Mouse (Mus musculus): ENCODE results near the gene Stub1. TPM values are rescaled to one million over a fixed set of nuclear protein-coding genes. Genes with fewer than 3 reads are reported as not detected.
A peak's percentile ranks its signal among the peaks of the same experiment; 100 is the strongest.

The Stub1 gene
- total and polyA plus RNA-seq, 3 experiments = 74.0 to 99.7 TPM; not detected in 1

- no peak for TF ChIP-seq USF1 (IDR thresholded peaks at IDR 0.05; ENCODE audit: low read depth, low read length)
- 0 out of 6 replicates have a peak, but pooled peaks of 1 of the 3 experiments have one; percentile 2 for TF ChIP-seq CTCF (IDR thresholded peaks at IDR 0.05 in 2 of 3, conservative IDR thresholded peaks at IDR 0.05 in 1 of 3; ENCODE audit: control insufficient read depth in 1 of 3, insufficient read depth in 1 of 3, low read depth in 2 of 3, low read length in 3 of 3, poor library complexity in 1 of 3, severe bottlenecking in 1 of 3)
- peaks cover 3 to 15% of the 10 kb centered on the region in 2 experiments; a peak in 3 of 4 replicates for H3K4me1 ChIP-seq (ENCODE audit: control insufficient read depth in 1 of 2, insufficient read depth in 2 of 2, low read length in 2 of 2)
These were observed 9.9 kb upstream of the Stub1 start for GRCm38 (mm10) chr17:25843122-25843521.

GRCm38 (mm10) chr17:25842509-25842908 lies 9.3 kb upstream of the Stub1 start:
- H3K4me3 ChIP-seq (ENCODE audit: control insufficient read depth in 1 of 2, insufficient read depth in 1 of 2, low read depth in 2 of 2, low read length in 2 of 2) = no peak overlapping the region
- no peak overlapping the region for H3K27ac ChIP-seq (ENCODE audit: control insufficient read depth, low read depth, low read length)
- no peaks in the 10 kb centered on the region for H3K27me3 ChIP-seq (ENCODE audit: control insufficient read depth in 1 of 2, insufficient read depth in 2 of 2, low read length in 2 of 2)
- peak; percentile 40 for DNase-seq (ENCODE audit: low read depth, low spot score)
- peaks cover 0 to 3% of the 10 kb centered on the region in 2 experiments; a peak in 2 of 4 replicates for H3K36me3 ChIP-seq (ENCODE audit: control insufficient read depth in 1 of 2, insufficient read depth in 2 of 2, low read length in 2 of 2)
- H3K79me2 ChIP-seq (ENCODE audit: control insufficient read depth, insufficient read depth, low read length, poor library complexity) = peaks cover 11% of the 10 kb centered on the region
- no peaks in the 10 kb centered on the region for H3K9me3 ChIP-seq (replicated peaks; ENCODE audit: insufficient read depth, low read length)
- TF ChIP-seq TBP (IDR thresholded peaks at IDR 0.05; ENCODE audit: low read depth, low read length) (peak; percentile 98), CTCF (IDR thresholded peaks at IDR 0.05 in 2 of 3, conservative IDR thresholded peaks at IDR 0.05 in 1 of 3; ENCODE audit: control insufficient read depth in 1 of 3, insufficient read depth in 1 of 3, low read depth in 2 of 3, low read length in 3 of 3, poor library complexity in 1 of 3, severe bottlenecking in 1 of 3) (no peak), TAL1 (IDR thresholded peaks at IDR 0.05; ENCODE audit: low read length) (0 out of 2 replicates have a peak, but pooled peaks have one; percentile 21)
- H3K9ac ChIP-seq (ENCODE audit: control insufficient read depth, low read depth, low read length, poor library complexity, severe bottlenecking) = no peak overlapping the region
- peaks cover 3 to 15% of the 10 kb centered on the region in 2 experiments; a peak in 3 of 4 replicates for H3K4me1 ChIP-seq (ENCODE audit: control insufficient read depth in 1 of 2, insufficient read depth in 2 of 2, low read length in 2 of 2)

More at GRCm38 (mm10) chr17:25843122-25843521, 9.9 kb upstream of the Stub1 start:
- Histone ChIP-seq H3K9ac (ENCODE audit: control insufficient read depth, low read depth, low read length, poor library complexity, severe bottlenecking) (peak overlapping the region; percentile 89), H3K79me2 (ENCODE audit: control insufficient read depth, insufficient read depth, low read length, poor library complexity) (peaks cover 11% of the 10 kb centered on the region), H3K36me3 (ENCODE audit: control insufficient read depth in 1 of 2, insufficient read depth in 2 of 2, low read length in 2 of 2) (peaks cover 0 to 3% of the 10 kb centered on the region in 2 experiments; a peak in 2 of 4 replicates), H3K9me3 (replicated peaks; ENCODE audit: insufficient read depth, low read length) (no peaks in the 10 kb centered on the region), H3K4me3 (ENCODE audit: control insufficient read depth in 1 of 2, insufficient read depth in 1 of 2, low read depth in 2 of 2, low read length in 2 of 2) (peak overlapping the region; percentile 75 to 86), H3K27me3 (ENCODE audit: control insufficient read depth in 1 of 2, insufficient read depth in 2 of 2, low read length in 2 of 2) (no peaks in the 10 kb centered on the region), H3K27ac (ENCODE audit: control insufficient read depth, low read depth, low read length) (no peak overlapping the region)
- no peak for DNase-seq (ENCODE audit: low read depth, low spot score)

- H3K9ac ChIP-seq (ENCODE audit: control insufficient read depth, low read depth, low read length, poor library complexity, severe bottlenecking) = no peak within 1 kb of the TSS
- peaks cover 3 to 15% of the 10 kb centered on the region in 2 experiments; a peak in 3 of 4 replicates for H3K4me1 ChIP-seq (ENCODE audit: control insufficient read depth in 1 of 2, insufficient read depth in 2 of 2, low read length in 2 of 2)
- H3K27me3 ChIP-seq (ENCODE audit: control insufficient read depth in 1 of 2, insufficient read depth in 2 of 2, low read length in 2 of 2) = no peaks in the 10 kb centered on the region
- H3K36me3 ChIP-seq (ENCODE audit: control insufficient read depth in 1 of 2, insufficient read depth in 2 of 2, low read length in 2 of 2) = peaks cover 0 to 3% of the 10 kb centered on the region in 2 experiments; a peak in 2 of 4 replicates
- no peak within 1 kb of the TSS for H3K27ac ChIP-seq (ENCODE audit: control insufficient read depth, low read depth, low read length)
- DNase-seq (ENCODE audit: low read depth, low spot score) = no peak
- H3K4me3 ChIP-seq (ENCODE audit: control insufficient read depth in 1 of 2, insufficient read depth in 1 of 2, low read depth in 2 of 2, low read length in 2 of 2) = no peak within 1 kb of the TSS
- H3K9me3 ChIP-seq (replicated peaks; ENCODE audit: insufficient read depth, low read length) = no peaks in the 10 kb centered on the region
- peaks cover 11% of the 10 kb centered on the region for H3K79me2 ChIP-seq (ENCODE audit: control insufficient read depth, insufficient read depth, low read length, poor library complexity)
- TF ChIP-seq POLR2A (IDR thresholded peaks at IDR 0.05; ENCODE audit: control insufficient read depth in 1 of 2, insufficient read depth in 1 of 2, low read depth in 1 of 2, low read length in 2 of 2, poor library complexity in 1 of 2) (no peak), POLR2AphosphoS5 (IDR thresholded peaks at IDR 0.05; ENCODE audit: borderline replicate concordance, low read depth, low read length) (0 out of 2 replicates have a peak, but pooled peaks have one; percentile 54)
These were observed 8.1 kb upstream of the Stub1 start, which contains the start of gene Gm20683 for GRCm38 (mm10) chr17:25841117-25841880. Gene Gm20683 (minus strand): TSS chr17:25841763.
